Mouse (Mus musculus) hindbrain, embryonic 13.5 days (tissue): ENCODE measurements around the gene Cirbp. TPM values are rescaled to one million over a fixed set of nuclear protein-coding genes. Genes with fewer than 3 reads are reported as not detected.

Experiments
- ATAC-seq: fragments of 200-750 bp; cut with Nextera tagmentation; 2 replicates; pipeline ENCODE4 v1.8.0; 2017; ENCODE audit warnings: moderate TSS enrichment; ENCODE audit not compliant: low FRiP score
- H3K27ac ChIP-seq: fragments of 300-500 bp; sonication (generic); 2 replicates; pipeline ENCODE4 v1.5.1; 2015; ENCODE audit warnings: inconsistent platforms, mild to moderate bottlenecking, moderate library complexity
- H3K27me3 ChIP-seq: fragments of 300-500 bp; sonication (generic); 2 replicates; pipeline ENCODE4 v1.6.1; 2015; ENCODE audit warnings: mild to moderate bottlenecking, inconsistent platforms
- H3K36me3 ChIP-seq: fragments of 300-500 bp; sonication (generic); 2 replicates; pipeline ENCODE4 v1.6.1; 2015; ENCODE audit warnings: mild to moderate bottlenecking, inconsistent platforms
- H3K4me1 ChIP-seq: fragments of 300-500 bp; sonication (generic); replicated peaks from 2 replicates; pipeline ENCODE4 v1.6.1; 2015; ENCODE audit warnings: inconsistent platforms
- H3K4me2 ChIP-seq: fragments of 300-500 bp; sonication (generic); 2 replicates; pipeline ENCODE4 v1.6.1; 2015; ENCODE audit warnings: inconsistent platforms, mild to moderate bottlenecking, moderate library complexity
- H3K4me3 ChIP-seq: fragments of 300-500 bp; sonication (generic); 2 replicates; pipeline ENCODE4 v1.5.1; 2015; ENCODE audit warnings: mild to moderate bottlenecking, inconsistent platforms
- H3K9ac ChIP-seq: fragments of 300-500 bp; sonication (generic); 2 replicates; pipeline ENCODE4 v1.6.1; 2015; ENCODE audit warnings: mild to moderate bottlenecking, inconsistent platforms
- H3K9me3 ChIP-seq: fragments of 300-500 bp; sonication (generic); 2 replicates; pipeline ENCODE4 v1.6.1; 2016; ENCODE audit warnings: inconsistent platforms
- WGBS: fragments of 180-500 bp; shearing (Covaris S2); methylation state at CpG from one replicate; pipeline ENCODE4 v1.1.7; 2015; 5-methylcytosine and 5-hydroxymethylcytosine counted together
- polyA plus RNA-seq: library from polyadenylated mRNA; unstranded; fragments of >200 nt; fragmentation: Nextera tagmentation; extraction: Ambion mirVana; gene quantifications from 2 replicates; pipeline ENCODE4 v1.2.1, GENCODE M21; 2015

Cirbp gene
- polyA plus RNA-seq, 1 experiment from 2014 or later = 364 TPM

DNA sequence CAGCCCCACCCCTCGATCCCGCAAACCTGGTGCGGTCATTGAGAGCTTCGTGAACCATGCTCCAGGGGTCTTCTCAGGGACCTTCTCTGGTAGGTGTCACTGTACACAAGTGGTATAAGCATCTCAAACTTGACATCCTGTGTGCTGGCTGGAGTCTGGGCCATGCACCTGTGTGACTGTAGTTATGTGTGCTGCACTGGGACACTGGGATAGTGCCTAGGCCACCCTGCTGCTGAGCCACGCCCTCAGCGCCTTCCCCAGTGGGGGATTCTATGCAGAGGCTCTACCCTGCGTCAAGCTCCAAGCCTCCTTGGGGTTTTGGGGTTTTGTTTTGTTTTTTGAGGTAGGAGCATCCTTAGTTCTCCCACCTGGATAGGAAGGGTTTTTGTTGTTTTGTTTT lies 11.4 kb upstream of the Cirbp start:
- 84% methylated on average over 7 of the region's 7 CpGs for WGBS
- no peak for ATAC-seq
- Histone ChIP-seq H3K27me3 (no peaks in the 10 kb centered on the region), H3K9ac (peak overlapping the region; percentile 100), H3K4me3 (no peak overlapping the region), H3K4me1 (peaks cover 78% of the 10 kb centered on the region), H3K9me3 (no peaks in the 10 kb centered on the region), H3K27ac (peak overlapping the region; percentile 100), H3K36me3 (peaks cover 66% of the 10 kb centered on the region), H3K4me2 (peak overlapping the region; percentile 98; the same call in 1 of the 2 replicates)

DNA sequence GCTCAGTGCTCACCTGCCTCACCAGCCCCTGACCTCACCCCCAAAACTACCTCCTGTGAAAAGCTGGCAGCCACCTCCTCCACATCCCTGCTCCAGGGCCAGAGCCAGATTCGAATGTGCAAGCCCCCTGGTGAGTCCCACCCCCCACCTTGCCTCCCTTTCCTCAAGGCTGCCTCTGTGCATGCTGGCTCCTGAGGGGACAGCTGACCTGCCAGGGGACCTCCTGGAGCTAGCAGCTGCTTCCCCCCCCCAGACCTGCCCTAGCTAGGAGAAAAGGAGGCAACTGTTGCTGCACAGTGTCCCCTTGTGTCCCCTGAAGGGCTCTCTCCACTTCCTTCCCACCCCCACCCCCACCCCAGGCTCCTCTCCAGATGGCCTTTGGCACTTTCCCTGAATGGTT lies 10.5 kb upstream of the Cirbp start:
- H3K4me3 ChIP-seq = no peak overlapping the region
- no peaks in the 10 kb centered on the region for H3K27me3 ChIP-seq
- H3K4me1 ChIP-seq = peaks cover 85% of the 10 kb centered on the region
- ATAC-seq = no peak
- H3K4me2 ChIP-seq = no peak overlapping the region; the same call in 1 of the 2 replicates
- 50% methylated on average over 1 of the region's 1 CpGs for WGBS
- peaks cover 66% of the 10 kb centered on the region for H3K36me3 ChIP-seq
- H3K9me3 ChIP-seq = no peaks in the 10 kb centered on the region
- peak overlapping the region; percentile 100 for H3K27ac ChIP-seq
- H3K9ac ChIP-seq = peak overlapping the region; percentile 100; the same call in 1 of the 2 replicates

DNA sequence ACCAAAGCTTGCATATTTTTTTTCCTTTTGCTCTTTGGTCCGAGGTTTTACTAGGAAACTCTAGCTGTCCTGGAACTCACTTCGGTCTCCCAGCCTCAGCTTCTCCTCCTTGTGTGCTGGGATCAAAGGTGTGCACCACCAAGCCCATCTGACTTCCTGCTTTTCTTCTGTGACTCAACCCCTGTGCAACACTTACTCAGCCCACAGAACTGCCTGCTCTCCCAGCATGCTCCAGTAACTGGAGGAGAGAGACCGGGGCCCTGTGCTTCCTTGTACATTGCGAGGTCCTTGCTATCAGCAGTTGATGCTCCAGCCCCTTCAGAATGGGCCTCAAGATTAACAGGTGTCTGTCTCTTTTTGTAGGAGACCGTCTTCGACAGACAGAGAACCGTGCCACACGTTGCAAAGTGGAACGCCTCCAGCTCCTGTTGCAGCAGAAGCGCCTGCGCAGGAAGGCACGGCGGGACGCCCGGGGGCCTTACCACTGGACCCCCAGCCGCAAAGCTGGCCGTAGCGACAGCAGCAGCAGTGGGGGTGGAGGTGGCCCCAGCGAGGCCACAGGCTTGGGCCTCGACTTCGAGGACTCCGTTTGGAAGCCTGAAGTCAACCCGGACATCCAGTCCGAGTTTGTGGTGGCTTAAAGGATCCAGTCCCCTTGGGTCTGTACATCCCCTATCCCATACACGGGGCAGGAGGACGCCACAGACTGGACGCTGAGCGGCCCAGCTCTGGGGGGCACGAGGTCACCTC lies 9.6 kb upstream of the Cirbp start:
- peak overlapping the region; percentile 94 for H3K27ac ChIP-seq
- H3K9ac ChIP-seq = peak overlapping the region; percentile 5; the same call in 1 of the 2 replicates
- H3K4me1 ChIP-seq = peaks cover 94% of the 10 kb centered on the region
- H3K27me3 ChIP-seq = no peaks in the 10 kb centered on the region
- no peaks in the 10 kb centered on the region for H3K9me3 ChIP-seq
- H3K4me2 ChIP-seq = no peak overlapping the region
- H3K36me3 ChIP-seq = peaks cover 65% of the 10 kb centered on the region
- H3K4me3 ChIP-seq = no peak overlapping the region
- WGBS = 89% methylated on average over 29 of the region's 29 CpGs
- no peak for ATAC-seq

DNA sequence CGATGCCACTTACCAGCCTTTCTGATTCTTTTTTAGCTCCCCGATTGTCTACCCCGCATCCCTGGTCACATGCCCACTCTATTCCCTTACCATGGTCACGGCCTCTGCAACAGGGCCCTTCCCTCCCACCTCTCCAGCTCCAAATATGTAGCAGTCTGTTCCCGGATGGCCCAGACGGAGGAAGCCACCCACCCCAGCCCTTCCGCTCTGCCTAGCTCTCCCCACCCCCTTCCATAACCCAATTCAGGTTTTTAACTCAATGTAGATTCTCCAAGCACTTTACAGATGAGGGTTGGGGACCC lies 9.1 kb upstream of the Cirbp start:
- WGBS = 63% methylated on average over 7 of the region's 7 CpGs
- Histone ChIP-seq H3K36me3 (peaks cover 60% of the 10 kb centered on the region), H3K4me2 (0 out of 2 replicates have a peak overlapping the region, but pooled peaks have one; percentile 1), H3K9me3 (no peaks in the 10 kb centered on the region), H3K4me3 (0 out of 2 replicates have a peak overlapping the region, but pooled peaks have one; percentile 3), H3K27ac (peak overlapping the region; percentile 94), H3K27me3 (no peaks in the 10 kb centered on the region), H3K4me1 (peaks cover 96% of the 10 kb centered on the region), H3K9ac (peak overlapping the region; percentile 5; the same call in 1 of the 2 replicates)
- no peak for ATAC-seq

DNA sequence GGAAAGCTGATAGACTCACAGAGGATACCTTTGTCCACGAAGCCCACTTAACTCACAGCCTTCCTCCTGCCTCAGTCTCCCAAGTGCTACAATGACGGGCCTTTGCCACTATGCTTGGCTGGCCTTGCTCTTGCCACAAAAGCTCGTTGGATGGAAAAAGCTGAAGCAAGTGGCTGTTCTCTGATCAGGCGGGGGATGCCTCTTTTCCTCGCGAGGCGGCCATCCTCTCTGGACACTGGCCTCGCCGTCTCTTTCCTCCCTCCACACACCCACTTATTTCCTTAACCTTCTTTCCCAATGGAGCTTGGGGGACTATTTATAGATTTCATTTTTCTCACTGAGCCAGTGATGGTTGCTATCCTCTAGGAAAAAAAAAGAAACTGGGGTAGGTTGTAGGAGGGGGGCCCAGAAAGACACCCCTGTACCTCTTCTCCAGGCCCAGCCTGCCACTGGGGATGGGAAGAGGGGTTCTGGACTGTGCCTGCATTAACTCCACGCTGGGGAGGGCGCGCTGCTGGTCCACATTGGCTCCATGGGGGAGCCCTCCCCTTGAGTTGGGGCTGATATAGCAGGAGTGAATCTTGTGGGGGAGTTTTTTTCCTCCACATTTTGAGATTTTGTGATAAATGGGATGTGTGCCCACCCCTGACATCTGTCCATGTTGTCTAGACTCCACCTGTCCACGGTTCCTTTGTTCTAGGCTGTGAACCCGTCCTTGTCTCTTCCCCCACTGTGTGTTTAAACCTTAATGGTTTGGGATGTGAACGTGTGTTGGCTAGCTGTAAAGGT lies 8.4 kb upstream of the Cirbp start:
- Histone ChIP-seq H3K4me1 (peaks cover 92% of the 10 kb centered on the region), H3K9ac (peak overlapping the region; percentile 59), H3K27me3 (no peaks in the 10 kb centered on the region), H3K27ac (peak overlapping the region; percentile 94), H3K36me3 (peaks cover 54% of the 10 kb centered on the region), H3K4me3 (0 out of 2 replicates have a peak overlapping the region, but pooled peaks have one; percentile 3), H3K9me3 (no peaks in the 10 kb centered on the region), H3K4me2 (no peak overlapping the region)
- ATAC-seq = no peak
- 49% methylated on average over 15 of the region's 15 CpGs for WGBS

DNA sequence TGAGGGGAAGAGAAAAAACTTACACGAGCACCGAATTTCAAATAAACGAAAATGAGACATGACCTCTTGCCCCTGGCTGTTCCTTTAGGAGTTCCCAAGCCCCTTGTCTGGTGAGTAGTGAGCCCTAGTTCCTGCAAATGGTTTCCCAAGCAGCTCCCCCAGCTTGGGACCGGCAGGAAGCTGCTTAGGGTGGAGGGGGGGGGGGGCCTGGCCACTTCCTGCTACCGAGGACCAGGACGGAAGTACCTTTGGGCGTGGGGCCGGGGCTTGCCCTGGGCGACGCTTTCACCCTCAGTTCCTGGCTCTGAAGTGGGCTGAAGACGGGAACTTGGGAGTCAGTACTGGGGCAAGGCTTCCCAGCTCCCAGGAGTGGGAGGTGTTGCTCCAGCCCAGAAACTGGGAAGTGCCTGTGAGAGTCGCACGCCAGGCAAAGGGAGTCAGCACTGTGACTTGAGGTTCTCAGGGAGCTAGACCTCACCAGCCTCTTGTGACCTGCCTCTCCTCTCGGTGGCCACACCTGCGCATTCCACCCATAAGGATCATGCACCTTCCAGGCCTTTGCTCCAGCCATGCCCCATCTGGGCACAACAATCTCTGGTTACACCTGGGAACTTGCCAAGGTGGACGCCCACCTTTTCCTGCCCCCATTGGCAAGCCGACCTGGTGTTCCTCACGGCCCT lies 7.3 kb upstream of the Cirbp start:
- Histone ChIP-seq H3K27ac (peak overlapping the region; percentile 94), H3K9me3 (no peaks in the 10 kb centered on the region), H3K36me3 (peaks cover 43% of the 10 kb centered on the region), H3K4me1 (peaks cover 80% of the 10 kb centered on the region), H3K4me2 (peak overlapping the region; percentile 70), H3K4me3 (no peak overlapping the region), H3K9ac (peak overlapping the region; percentile 68), H3K27me3 (0 out of 2 replicates have a peak, but pooled peaks cover 5% of the 10 kb centered on the region)
- 15% methylated on average over 18 of the region's 18 CpGs for WGBS
- ATAC-seq = no peak

DNA sequence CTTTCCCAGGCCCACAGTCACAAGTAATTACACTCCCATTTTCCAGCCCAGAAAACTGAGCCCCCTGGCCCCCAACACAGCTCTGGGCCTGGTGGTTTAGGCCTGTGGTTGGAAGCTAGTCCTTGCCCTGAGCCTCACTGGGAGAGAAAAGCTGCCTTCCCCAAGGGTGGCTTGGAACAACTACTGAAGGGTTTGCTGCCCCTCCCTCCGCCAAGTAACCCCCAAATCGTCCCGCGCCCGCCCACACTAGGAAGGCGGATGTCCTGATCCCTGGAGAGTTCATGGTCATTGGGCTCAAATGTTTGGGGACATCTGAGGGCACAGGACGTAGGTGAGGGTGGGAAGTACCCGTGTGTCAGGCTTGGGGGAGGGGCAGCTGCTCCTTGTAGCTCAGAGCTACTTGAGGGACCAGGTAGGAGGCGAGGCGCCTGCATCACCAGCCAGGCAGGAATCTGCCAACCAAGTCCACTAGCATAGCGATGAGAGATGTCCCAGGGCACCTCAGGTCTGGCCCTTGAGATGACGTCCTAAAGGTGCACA lies 6.7 kb upstream of the Cirbp start:
- Histone ChIP-seq H3K36me3 (peaks cover 36% of the 10 kb centered on the region), H3K9ac (peak overlapping the region; percentile 68), H3K27ac (peak overlapping the region; percentile 94), H3K27me3 (0 out of 2 replicates have a peak, but pooled peaks cover 5% of the 10 kb centered on the region), H3K4me3 (peak overlapping the region; percentile 42), H3K4me1 (peaks cover 79% of the 10 kb centered on the region), H3K4me2 (peak overlapping the region; percentile 70), H3K9me3 (no peaks in the 10 kb centered on the region)
- 8% methylated on average over 12 of the region's 12 CpGs for WGBS
- ATAC-seq = peak; percentile 2; the same call in 1 of the 2 replicates

DNA sequence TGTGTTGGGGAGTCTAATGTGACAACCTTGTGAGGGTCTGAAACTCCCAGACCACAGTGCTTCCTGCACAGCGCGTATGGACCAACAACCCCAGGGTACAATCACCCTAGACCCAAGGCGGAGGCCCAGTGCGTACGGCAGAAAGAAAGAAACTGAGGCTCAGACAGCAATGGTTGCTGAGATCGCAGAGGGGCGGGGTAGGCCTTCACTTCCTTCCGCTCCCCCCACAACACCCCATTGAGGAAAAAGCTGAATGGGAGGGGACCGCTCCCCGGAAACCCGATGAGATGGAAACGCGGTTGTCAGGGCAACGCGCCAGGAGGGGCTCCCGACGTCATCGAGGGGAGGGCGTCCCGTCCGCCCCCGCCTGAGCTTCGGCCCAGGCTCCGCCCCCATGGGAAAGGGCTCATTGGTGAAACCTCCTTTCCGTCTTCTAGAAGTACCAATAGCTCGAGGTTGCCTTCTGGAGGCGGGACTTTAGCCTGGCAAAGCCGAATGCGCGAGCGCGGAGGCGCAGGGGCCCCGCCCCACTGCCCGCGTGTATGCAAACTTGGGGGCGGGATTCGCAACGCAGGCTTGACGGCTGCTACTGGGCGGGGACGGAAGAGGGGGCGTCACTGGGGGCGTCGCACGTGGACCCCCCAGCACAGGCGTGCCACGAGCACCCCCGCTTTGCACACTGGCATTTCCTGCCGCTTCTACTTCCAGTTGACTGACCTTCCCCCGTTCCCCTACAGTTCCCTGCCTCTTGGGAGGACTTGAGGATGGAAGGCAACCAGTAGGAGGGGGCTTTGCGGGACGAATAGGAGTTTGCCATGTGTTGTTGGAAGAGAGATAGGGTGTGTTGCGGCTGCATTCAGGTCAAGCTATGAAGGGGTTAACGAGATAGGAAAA lies 6.0 kb upstream of the Cirbp start:
- Histone ChIP-seq H3K9ac (peak overlapping the region; percentile 68), H3K4me1 (peaks cover 79% of the 10 kb centered on the region), H3K27me3 (0 out of 2 replicates have a peak, but pooled peaks cover 5% of the 10 kb centered on the region), H3K4me2 (peak overlapping the region; percentile 70), H3K9me3 (no peaks in the 10 kb centered on the region), H3K27ac (peak overlapping the region; percentile 94), H3K36me3 (peaks cover 29% of the 10 kb centered on the region), H3K4me3 (peak overlapping the region; percentile 42)
- under 1% methylated on average over 55 of the region's 55 CpGs for WGBS
- peak; percentile 87 for ATAC-seq

DNA sequence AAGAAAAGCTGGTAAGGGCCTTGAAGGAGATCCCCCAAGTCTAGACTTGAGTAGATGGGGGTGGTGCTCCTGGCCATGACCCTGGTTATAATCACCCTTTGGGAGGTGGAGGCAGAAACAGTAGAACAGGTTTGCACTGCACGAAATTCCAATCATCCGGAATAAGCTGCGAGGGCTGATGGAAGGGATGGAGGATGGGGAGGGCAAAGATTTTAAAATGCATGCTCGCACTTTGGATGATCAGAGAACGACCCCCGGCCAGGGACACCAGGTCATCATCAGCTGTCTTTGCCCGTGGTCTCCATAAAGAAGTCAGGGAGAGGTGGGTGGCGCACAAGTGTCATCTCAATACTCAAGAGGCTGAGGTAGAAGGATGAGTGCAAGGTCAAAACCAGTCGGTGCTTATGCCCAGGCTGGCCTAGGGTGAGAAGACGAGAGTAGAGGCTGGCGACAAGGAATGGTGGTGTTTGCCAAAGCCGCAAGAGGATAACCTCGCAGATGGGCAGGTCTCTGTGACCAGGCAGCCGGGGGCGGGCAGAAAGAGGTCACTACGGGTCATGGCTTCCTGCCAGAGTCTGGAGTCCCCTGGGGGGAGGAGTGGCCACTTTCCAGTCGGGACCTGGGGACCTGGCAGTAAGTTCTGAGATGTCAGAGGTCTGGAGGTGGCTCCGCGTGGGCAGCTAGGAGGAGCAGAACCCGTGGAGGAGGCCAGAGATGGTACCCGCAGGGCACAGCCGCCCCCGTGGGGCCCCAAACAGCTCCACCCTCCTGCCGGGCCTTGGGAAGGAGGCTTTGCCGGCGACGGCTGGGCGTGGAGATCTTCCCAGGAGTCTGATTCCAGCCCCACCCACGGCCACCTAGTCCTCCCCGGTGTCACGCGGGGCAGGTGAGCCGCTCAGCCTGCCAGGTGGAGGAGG lies 5.1 kb upstream of the Cirbp start:
- no peak for ATAC-seq
- WGBS = 2% methylated on average over 32 of the region's 33 CpGs
- peak overlapping the region; percentile 61 for H3K9ac ChIP-seq

DNA sequence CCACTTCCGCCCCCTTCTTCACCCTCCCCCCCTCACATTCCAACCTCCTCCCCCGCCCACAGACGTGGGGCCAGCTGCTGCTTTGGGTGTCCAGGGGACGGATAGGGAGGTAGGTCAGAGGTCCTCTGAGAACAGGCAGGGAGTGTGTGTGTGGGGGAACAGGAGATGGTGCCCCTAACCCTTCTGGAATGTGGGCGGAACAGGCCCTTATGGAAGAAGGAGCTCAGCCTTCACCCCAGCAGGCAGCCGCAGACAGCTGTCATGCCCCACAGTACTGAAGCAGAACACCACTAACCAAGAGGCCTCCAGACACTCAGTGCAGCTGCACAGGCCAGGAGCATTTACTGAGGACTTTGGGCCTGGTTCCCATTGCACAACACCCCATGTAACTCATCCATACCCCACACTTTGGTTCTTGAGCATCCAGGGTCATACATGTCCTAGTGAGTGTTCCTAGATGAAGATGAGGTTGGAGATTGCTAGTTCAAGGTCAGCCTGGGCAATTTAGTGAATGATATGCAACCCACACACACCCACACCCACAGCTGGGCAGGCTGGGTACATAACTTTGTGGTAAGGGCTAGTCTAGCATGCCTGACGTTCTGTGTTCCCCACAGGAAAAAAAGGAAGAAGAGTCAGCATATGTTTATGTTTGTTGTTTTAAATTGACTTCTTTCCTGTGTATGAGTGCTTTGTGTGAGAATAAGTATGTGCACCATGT lies 4.1 kb upstream of the Cirbp start:
- no peaks in the 10 kb centered on the region for H3K9me3 ChIP-seq
- H3K9ac ChIP-seq = no peak overlapping the region; the same call in 1 of the 2 replicates
- 0 out of 2 replicates have a peak, but pooled peaks cover 5% of the 10 kb centered on the region for H3K27me3 ChIP-seq
- peak overlapping the region; percentile 94 for H3K27ac ChIP-seq
- no peak for ATAC-seq
- 17% methylated on average over 6 of the region's 7 CpGs for WGBS
- H3K36me3 ChIP-seq = peaks cover 10% of the 10 kb centered on the region
- H3K4me3 ChIP-seq = no peak overlapping the region
- H3K4me2 ChIP-seq = peak overlapping the region; percentile 70
- H3K4me1 ChIP-seq = peaks cover 76% of the 10 kb centered on the region

More for the DNA sequence above, 5.1 kb upstream of the Cirbp start:
- no peaks in the 10 kb centered on the region for H3K9me3 ChIP-seq
- peaks cover 77% of the 10 kb centered on the region for H3K4me1 ChIP-seq
- peak overlapping the region; percentile 94 for H3K27ac ChIP-seq
- H3K27me3 ChIP-seq = 0 out of 2 replicates have a peak, but pooled peaks cover 5% of the 10 kb centered on the region
- H3K36me3 ChIP-seq = peaks cover 20% of the 10 kb centered on the region
- peak overlapping the region; percentile 42 for H3K4me3 ChIP-seq
- H3K4me2 ChIP-seq = peak overlapping the region; percentile 70
